Mouse (Mus musculus): Measurements from ENCODE around the gene Tmem135.

Tmem135 gene

GRCm38 (mm10) chr7:89417707-89418106 lies 13.7 kb upstream of the Tmem135 start:
- no peak for DNase-seq

GRCm38 (mm10) chr7:89416027-89416426 lies 12.0 kb upstream of the Tmem135 start:
- no peak for DNase-seq

- no peak for DNase-seq
Measured at GRCm38 (mm10) chr7:89412094-89412493, 8.1 kb upstream of the Tmem135 start.

- DNase-seq, result no peak
Measured at GRCm38 (mm10) chr7:89411346-89411745, 7.3 kb upstream of the Tmem135 start.

- no peak for DNase-seq
Measured at GRCm38 (mm10) chr7:89410294-89410693, 6.3 kb upstream of the Tmem135 start.

GRCm38 (mm10) chr7:89407006-89407940 lies 3.3 kb upstream of the Tmem135 start:
- DNase-seq, result no peak

GRCm38 (mm10) chr7:89406011-89406410 lies 2.0 kb upstream of the Tmem135 start:
- DNase-seq, result no peak

GRCm38 (mm10) chr7:89404734-89405440 lies 865 bp upstream of the Tmem135 start:
- DNase-seq, result peak in 1 of 2 experiments; percentile 8

- DNase-seq, result peak; percentile 27 to 42
Measured at GRCm38 (mm10) chr7:89403053-89403972, 709 bp downstream of the Tmem135 start.

- no peak for DNase-seq
Measured at GRCm38 (mm10) chr7:89401936-89402335, 2.1 kb downstream of the Tmem135 start.

- no peak for DNase-seq
Measured at GRCm38 (mm10) chr7:89401136-89401858, 2.7 kb downstream of the Tmem135 start.

- DNase-seq, result no peak
Measured at GRCm38 (mm10) chr7:89400721-89401120, 3.3 kb downstream of the Tmem135 start.

- no peak for DNase-seq
Measured at GRCm38 (mm10) chr7:89397837-89398534, 6.0 kb downstream of the Tmem135 start.

GRCm38 (mm10) chr7:89396386-89396785 lies 7.6 kb downstream of the Tmem135 start:
- no peak for DNase-seq

GRCm38 (mm10) chr7:89395399-89395798 lies 8.6 kb downstream of the Tmem135 start:
- no peak for DNase-seq

- DNase-seq, result no peak
Measured at GRCm38 (mm10) chr7:89392825-89393224, 11.2 kb downstream of the Tmem135 start.

- no peak for DNase-seq
Measured at GRCm38 (mm10) chr7:89392388-89392787, 11.6 kb downstream of the Tmem135 start.

GRCm38 (mm10) chr7:89391831-89392230 lies 12.2 kb downstream of the Tmem135 start:
- no peak for DNase-seq

- no peak for DNase-seq
Measured at GRCm38 (mm10) chr7:89391281-89391680, 12.7 kb downstream of the Tmem135 start.

GRCm38 (mm10) chr7:89390660-89391059 lies 13.4 kb downstream of the Tmem135 start:
- DNase-seq, result no peak

- DNase-seq, result no peak
Measured at GRCm38 (mm10) chr7:89388981-89389380, 15.0 kb downstream of the Tmem135 start.
